Mouse (Mus musculus) ES-Bruce4 (cell line): ENCODE measurements around the gene Tjap1. TPM values are rescaled to one million over a fixed set of nuclear protein-coding genes. Genes with fewer than 3 reads are reported as not detected.
A peak's percentile ranks its signal among the peaks of the same experiment; 100 is the strongest.

Source experiments
- H3K27ac ChIP-seq: 2 replicates; pipeline ENCODE4 v1.5.1; 2012; ENCODE audit warnings: low read length, inconsistent platforms; ENCODE audit not compliant: insufficient read depth
- H3K27me3 ChIP-seq: 2 replicates; pipeline ENCODE4 v1.6.1; 2012; ENCODE audit warnings: mild to moderate bottlenecking, low read length, inconsistent platforms; ENCODE audit not compliant: control insufficient read depth, poor library complexity, insufficient read depth, severe bottlenecking
- H3K36me3 ChIP-seq: 2 replicates; pipeline ENCODE4 v1.6.1; 2012; ENCODE audit warnings: inconsistent platforms, mild to moderate bottlenecking, low read length, moderate library complexity; ENCODE audit not compliant: control insufficient read depth, poor library complexity, insufficient read depth, severe bottlenecking
- H3K4me1 ChIP-seq: one replicate; pipeline ENCODE4 v1.8.1; 2011; ENCODE audit warnings: low read length; ENCODE audit not compliant: control insufficient read depth, insufficient read depth
- H3K4me3 ChIP-seq: 2 replicates; pipeline ENCODE4 v1.5.1; 2011; ENCODE audit warnings: low read depth, mild to moderate bottlenecking, low read length
- H3K9ac ChIP-seq: 2 replicates; pipeline ENCODE4 v1.6.1; 2012; ENCODE audit warnings: low read depth, mild to moderate bottlenecking, inconsistent platforms; ENCODE audit not compliant: poor library complexity, severe bottlenecking
- H3K9me3 ChIP-seq: replicated peaks from 2 replicates; pipeline ENCODE4 v1.6.1; 2012; ENCODE audit warnings: mild to moderate bottlenecking, low read length, inconsistent platforms; ENCODE audit not compliant: control insufficient read depth, poor library complexity, insufficient read depth, severe bottlenecking
- CTCF ChIP-seq: IDR thresholded peaks from one replicate; pipeline ENCODE4 v1.8.1; 2011; ENCODE audit warnings: low read depth, low read length
- EP300 ChIP-seq: IDR thresholded peaks from 2 replicates; pipeline ENCODE4 v1.6.1; 2011; ENCODE audit warnings: low read depth, low read length; ENCODE audit not compliant: insufficient read depth
- POLR2A ChIP-seq: IDR thresholded peaks from one replicate; pipeline ENCODE4 v1.8.1; 2011; ENCODE audit warnings: low read length; ENCODE audit not compliant: insufficient read depth
- polyA plus RNA-seq: library from polyadenylated mRNA; stranded (reverse); fragments of >200 nt; gene quantifications from 2 replicates; pipeline ENCODE4 v1.2.4, GENCODE M21; 2011; ENCODE audit warnings: low read depth; ENCODE audit not compliant: missing spikeins, insufficient read depth, insufficient read length

The Tjap1 gene
- polyA plus RNA-seq, 1 experiment, result 75.2 TPM

DNA sequence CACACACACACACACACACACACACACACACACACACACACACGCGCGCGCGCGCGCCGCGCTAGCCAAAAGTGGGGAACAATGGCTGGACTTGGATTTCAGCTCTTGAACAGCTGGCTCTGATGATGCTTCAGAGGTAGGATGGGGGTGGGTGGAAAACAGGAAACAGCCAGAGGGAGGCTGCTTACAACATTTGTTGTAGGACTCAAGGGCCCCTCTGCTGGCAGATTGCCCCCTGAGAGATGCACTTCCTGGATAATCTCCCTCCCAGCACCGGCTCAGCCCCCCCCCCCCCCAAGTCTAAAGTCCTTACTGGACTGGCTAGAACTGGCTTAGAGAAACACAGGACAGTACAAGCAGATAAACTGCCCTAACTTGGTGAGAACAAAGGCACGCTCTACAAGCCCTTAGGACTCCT, 4.9 kb upstream of the Tjap1 start:
- Histone ChIP-seq H3K4me1 (peaks cover 18% of the 10 kb centered on the region), H3K9me3 (no peaks in the 10 kb centered on the region), H3K4me3 (no peak overlapping the region), H3K9ac (no peak overlapping the region), H3K27ac (peak overlapping the region; percentile 23; the same call in 1 of the 2 replicates), H3K36me3 (no peaks in the 10 kb centered on the region), H3K27me3 (no peaks in the 10 kb centered on the region)
- TF ChIP-seq POLR2A, result no peak
- no peak for TF ChIP-seq CTCF
- TF ChIP-seq EP300, result 0 out of 2 replicates have a peak, but pooled peaks have one; percentile 19

DNA sequence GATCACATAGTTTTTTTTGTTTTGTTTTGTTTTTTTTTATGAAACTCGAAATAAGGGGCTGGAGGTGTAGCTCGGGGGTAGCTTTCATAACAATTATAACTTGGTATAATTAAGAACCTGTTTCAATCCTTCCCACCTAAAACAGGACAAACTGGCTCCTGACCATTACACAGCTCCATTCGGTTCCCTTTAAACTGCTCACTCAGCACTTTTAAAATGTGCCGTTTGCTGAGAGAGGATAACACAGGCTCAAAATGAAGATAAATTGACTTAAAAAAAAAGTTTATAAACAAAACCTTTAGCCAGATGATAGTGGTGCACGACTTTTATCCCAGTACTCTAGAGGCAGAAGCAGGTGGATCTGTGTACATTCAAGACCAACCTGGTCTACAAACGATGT, 2.6 kb upstream of the Tjap1 start:
- peaks cover 5% of the 10 kb centered on the region; the same call in 1 of the 2 replicates for H3K36me3 ChIP-seq
- H3K9ac ChIP-seq, result no peak overlapping the region
- H3K9me3 ChIP-seq, result no peaks in the 10 kb centered on the region
- H3K4me1 ChIP-seq, result peaks cover 18% of the 10 kb centered on the region
- no peak overlapping the region for H3K4me3 ChIP-seq
- H3K27me3 ChIP-seq, result no peaks in the 10 kb centered on the region
- no peak overlapping the region for H3K27ac ChIP-seq
- TF ChIP-seq EP300 (no peak), CTCF (no peak), POLR2A (no peak)

DNA sequence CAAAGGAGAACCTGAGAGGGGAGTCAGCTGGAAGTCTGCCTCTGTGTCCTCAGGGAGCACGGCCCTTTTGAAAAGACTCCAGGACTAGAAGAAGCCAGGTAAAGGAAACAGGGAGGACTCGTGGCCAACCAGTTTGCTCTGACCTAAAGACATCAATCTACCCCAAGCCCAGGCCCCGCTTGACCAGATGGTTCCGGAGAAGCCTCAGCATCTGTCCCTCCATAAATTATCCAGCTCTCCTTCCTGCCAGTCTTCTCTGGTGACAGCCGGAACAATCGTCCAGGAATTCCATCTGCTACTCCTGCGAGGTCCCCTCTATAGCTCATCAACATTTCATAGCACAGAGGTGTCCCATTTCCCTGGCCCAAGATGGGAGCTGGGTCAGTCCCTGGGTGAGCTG, 1.8 kb upstream of the Tjap1 start:
- Histone ChIP-seq H3K9me3 (no peaks in the 10 kb centered on the region), H3K4me1 (peaks cover 18% of the 10 kb centered on the region), H3K27me3 (no peaks in the 10 kb centered on the region), H3K27ac (no peak overlapping the region), H3K36me3 (peaks cover 12% of the 10 kb centered on the region), H3K9ac (no peak overlapping the region), H3K4me3 (no peak overlapping the region)
- TF ChIP-seq CTCF (no peak), EP300 (0 out of 2 replicates have a peak, but pooled peaks have one; percentile 5)

DNA sequence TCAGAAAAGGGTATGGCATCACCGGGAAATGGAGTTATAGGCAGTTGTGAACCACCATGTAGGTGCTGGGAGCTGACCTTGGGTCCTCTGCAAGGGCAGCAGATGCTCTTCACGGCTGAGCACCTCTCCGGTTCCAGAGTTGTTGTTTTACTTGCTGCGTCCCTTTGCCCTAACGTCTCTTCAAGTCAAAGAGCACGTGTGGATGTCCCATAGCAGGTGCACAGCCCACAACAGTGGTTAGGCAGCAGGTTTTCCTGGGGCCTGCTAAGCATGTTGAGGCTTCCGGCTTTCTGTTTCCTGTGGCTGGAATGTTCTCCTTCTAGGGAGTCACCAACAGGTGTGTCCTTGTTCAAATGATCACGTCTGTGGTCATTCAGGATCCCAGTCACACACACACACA, 1.1 kb upstream of the Tjap1 start:
- Histone ChIP-seq H3K27ac (no peak overlapping the region), H3K9ac (no peak overlapping the region), H3K9me3 (no peaks in the 10 kb centered on the region), H3K4me3 (no peak overlapping the region), H3K4me1 (peaks cover 18% of the 10 kb centered on the region), H3K27me3 (no peaks in the 10 kb centered on the region), H3K36me3 (peaks cover 17% of the 10 kb centered on the region)
- no peak for TF ChIP-seq CTCF

DNA sequence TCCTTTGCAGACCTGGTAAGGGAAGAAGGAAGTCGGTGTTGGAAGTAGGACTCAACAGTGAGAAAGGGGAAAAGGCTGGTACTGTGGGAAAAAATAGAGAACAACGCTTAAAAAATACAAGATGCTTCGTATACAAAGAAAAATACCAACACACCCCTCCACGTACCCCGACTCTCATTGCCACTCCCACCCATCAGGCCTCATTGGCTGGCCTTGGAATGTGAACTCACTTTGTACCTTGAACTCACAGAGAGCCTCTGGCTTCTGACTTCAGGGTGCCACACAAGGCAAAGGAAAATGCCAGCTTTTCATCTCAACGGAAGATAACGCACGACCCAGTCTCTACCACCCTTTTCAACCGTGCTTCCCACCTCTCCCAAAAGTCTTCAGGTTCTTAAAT, 314 bp upstream of the Tjap1 start:
- Histone ChIP-seq H3K36me3 (peaks cover 21% of the 10 kb centered on the region), H3K9ac (peak overlapping the region; percentile 90), H3K27ac (peak overlapping the region; percentile 53), H3K9me3 (no peaks in the 10 kb centered on the region), H3K4me1 (peaks cover 16% of the 10 kb centered on the region), H3K4me3 (0 out of 2 replicates have a peak overlapping the region, but pooled peaks have one; percentile 9), H3K27me3 (no peaks in the 10 kb centered on the region)
- TF ChIP-seq CTCF, result no peak
- no peak for TF ChIP-seq EP300
- peak; percentile 4 for TF ChIP-seq POLR2A

DNA sequence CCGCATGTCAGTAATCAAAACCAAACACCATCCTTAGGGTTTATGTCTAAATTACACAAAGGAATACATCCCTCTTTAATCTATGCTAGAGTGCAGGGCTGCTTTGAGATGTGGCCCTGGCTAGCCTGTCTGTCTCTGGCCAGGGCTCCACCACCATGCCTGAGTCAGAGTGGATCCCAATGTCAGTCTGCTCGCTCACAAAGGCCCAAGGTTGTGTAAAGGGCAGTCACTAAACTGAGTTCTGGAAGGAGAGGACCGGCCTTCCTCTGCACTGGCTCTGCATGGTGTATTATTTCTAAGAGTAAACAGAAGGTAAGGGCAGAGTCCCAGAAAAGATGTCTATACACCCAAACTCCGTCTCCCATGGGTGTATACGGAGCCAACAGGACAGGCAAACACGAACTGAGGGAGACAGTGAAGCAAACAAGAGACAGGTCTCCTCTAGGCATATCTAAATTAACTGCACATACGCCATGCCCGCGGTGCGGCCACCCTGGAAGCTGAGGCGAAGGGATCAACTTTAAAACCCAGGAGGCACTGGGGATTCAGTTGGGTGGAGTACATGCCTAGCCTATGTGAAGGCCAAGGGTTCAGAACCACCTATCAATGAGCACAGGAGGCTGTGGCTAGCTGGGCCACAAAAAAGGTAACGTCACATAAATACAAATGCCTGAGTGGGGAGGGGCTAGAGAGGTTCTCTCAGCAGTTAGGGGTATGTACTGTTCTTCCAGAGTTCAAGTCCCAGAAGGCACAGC, 4.6 kb downstream of the Tjap1 start:
- no peak overlapping the region for H3K9ac ChIP-seq
- no peak overlapping the region for H3K4me3 ChIP-seq

More for the DNA sequence above, 4.6 kb downstream of the Tjap1 start:
- peaks cover 4% of the 10 kb centered on the region for H3K4me1 ChIP-seq
- no peak overlapping the region for H3K27ac ChIP-seq
- H3K27me3 ChIP-seq, result no peaks in the 10 kb centered on the region
- H3K36me3 ChIP-seq, result peaks cover 30% of the 10 kb centered on the region
- TF ChIP-seq CTCF, result no peak
- no peak for TF ChIP-seq POLR2A
- TF ChIP-seq EP300, result no peak
- H3K9me3 ChIP-seq, result no peaks in the 10 kb centered on the region
